Mouse (Mus musculus): ENCODE data around the gene 1700093K21Rik. TPM values are rescaled to one million over a fixed set of nuclear protein-coding genes. Genes with fewer than 3 reads are reported as not detected.
"Not testable (repeated sequence)": the region's sequence is repeated elsewhere in the genome, so short reads cannot be mapped to it uniquely, and the experiment has no call there.

The 1700093K21Rik gene
- 0.22 and 0.39 TPM in 2 replicates for polyA plus RNA-seq (2015; fragmentation: Nextera tagmentation; extraction: Ambion mirVana)

- no peak within 1 kb of the TSS for H3K4me3 ChIP-seq
- WGBS, result 35% methylated on average over 5 of the region's 5 CpGs
- H3K27ac ChIP-seq (replicated peaks), result no peak within 1 kb of the TSS
- no peaks in the 10 kb centered on the region for H3K4me1 ChIP-seq (replicated peaks)
- no peaks in the 10 kb centered on the region for H3K9me3 ChIP-seq
- no peaks in the 10 kb centered on the region for H3K27me3 ChIP-seq
- no peak for ATAC-seq (ENCODE audit: low read depth)
- H3K4me2 ChIP-seq, result no peak within 1 kb of the TSS
- H3K36me3 ChIP-seq, result no peaks in the 10 kb centered on the region
- H3K9ac ChIP-seq, result no peak within 1 kb of the TSS
These were observed at the start of gene 1700093K21Rik for GRCm38 (mm10) chr11:23520473-23521205. Gene 1700093K21Rik, minus strand, starts transcription at chr11:23521155.

- no peak overlapping the region for H3K9ac ChIP-seq
- peaks cover 64% of the 10 kb centered on the region for H3K36me3 ChIP-seq
- ATAC-seq (ENCODE audit: low read depth), result no peak
- 92% methylated on average over 7 of the region's 7 CpGs for WGBS
- no peaks in the 10 kb centered on the region for H3K4me1 ChIP-seq (replicated peaks)
- no peak overlapping the region for H3K27ac ChIP-seq (replicated peaks)
- no peaks in the 10 kb centered on the region for H3K27me3 ChIP-seq
- H3K4me3 ChIP-seq, result no peak overlapping the region
- H3K9me3 ChIP-seq, result no peaks in the 10 kb centered on the region
- no peak overlapping the region for H3K4me2 ChIP-seq
These were observed 49.2 kb upstream of the 1700093K21Rik start for GRCm38 (mm10) chr11:23570130-23570529.

- no peak overlapping the region for H3K9ac ChIP-seq
- H3K4me3 ChIP-seq, result no peak overlapping the region
- WGBS, result 59% methylated on average over 6 of the region's 6 CpGs
- H3K4me2 ChIP-seq, result no peak overlapping the region
- H3K4me1 ChIP-seq (replicated peaks), result no peaks in the 10 kb centered on the region
- no peaks in the 10 kb centered on the region for H3K27me3 ChIP-seq
- H3K36me3 ChIP-seq, result peaks cover 59% of the 10 kb centered on the region
- ATAC-seq (ENCODE audit: low read depth), result peak; percentile 71; the same call in 1 of the 2 replicates
- no peaks in the 10 kb centered on the region for H3K9me3 ChIP-seq
- no peak overlapping the region for H3K27ac ChIP-seq (replicated peaks)
These were observed 44.8 kb upstream of the 1700093K21Rik start for GRCm38 (mm10) chr11:23565761-23566160.

GRCm38 (mm10) chr11:23557039-23557630, 36.2 kb upstream of the 1700093K21Rik start:
- WGBS, result 63% methylated on average over 6 of the region's 6 CpGs
- Histone ChIP-seq H3K36me3 (peaks cover 5% of the 10 kb centered on the region; the same call in 1 of the 2 replicates), H3K4me3 (no peak overlapping the region), H3K9me3 (no peaks in the 10 kb centered on the region), H3K4me2 (no peak overlapping the region), H3K9ac (no peak overlapping the region), H3K27ac (replicated peaks) (no peak overlapping the region), H3K27me3 (no peaks in the 10 kb centered on the region), H3K4me1 (replicated peaks) (no peaks in the 10 kb centered on the region)
- ATAC-seq (ENCODE audit: low read depth), result no peak

- H3K9ac ChIP-seq, result no peak overlapping the region
- no peak overlapping the region for H3K4me2 ChIP-seq
- no peaks in the 10 kb centered on the region; the same call in 1 of the 2 replicates for H3K9me3 ChIP-seq
- H3K27me3 ChIP-seq, result no peaks in the 10 kb centered on the region
- H3K27ac ChIP-seq (replicated peaks), result no peak overlapping the region
- no peaks in the 10 kb centered on the region for H3K4me1 ChIP-seq (replicated peaks)
- 84% methylated on average over 2 of the region's 2 CpGs for WGBS
- no peaks in the 10 kb centered on the region for H3K36me3 ChIP-seq
- no peak overlapping the region for H3K4me3 ChIP-seq
- ATAC-seq (ENCODE audit: low read depth), result no peak
These were observed 16.5 kb upstream of the 1700093K21Rik start for GRCm38 (mm10) chr11:23537446-23537845.

GRCm38 (mm10) chr11:23518981-23519380, 2.0 kb downstream of the 1700093K21Rik start:
- ATAC-seq (ENCODE audit: low read depth), result no peak
- H3K4me2 ChIP-seq, result no peak overlapping the region
- H3K4me1 ChIP-seq (replicated peaks), result no peaks in the 10 kb centered on the region
- no peak overlapping the region for H3K9ac ChIP-seq
- no peaks in the 10 kb centered on the region for H3K9me3 ChIP-seq
- WGBS, result 75% methylated on average over 3 of the region's 3 CpGs
- no peaks in the 10 kb centered on the region for H3K27me3 ChIP-seq
- H3K36me3 ChIP-seq, result no peaks in the 10 kb centered on the region
- no peak overlapping the region for H3K4me3 ChIP-seq
- no peak overlapping the region for H3K27ac ChIP-seq (replicated peaks)

GRCm38 (mm10) chr11:23515315-23515714, 5.6 kb downstream of the 1700093K21Rik start:
- Histone ChIP-seq H3K4me2 (no peak overlapping the region), H3K27ac (replicated peaks) (no peak overlapping the region), H3K27me3 (no peaks in the 10 kb centered on the region), H3K9me3 (no peaks in the 10 kb centered on the region), H3K36me3 (no peaks in the 10 kb centered on the region), H3K4me3 (no peak overlapping the region), H3K9ac (no peak overlapping the region), H3K4me1 (replicated peaks) (peaks cover 4% of the 10 kb centered on the region; the same call in 1 of the 2 replicates)
- 80% methylated on average over 2 of the region's 2 CpGs for WGBS
- no peak for ATAC-seq (ENCODE audit: low read depth)

GRCm38 (mm10) chr11:23514785-23515184, 6.2 kb downstream of the 1700093K21Rik start:
- H3K4me1 ChIP-seq (replicated peaks); H3K4me2 ChIP-seq; H3K9ac ChIP-seq; H3K9me3 ChIP-seq; ATAC-seq (ENCODE audit: low read depth); H3K27me3 ChIP-seq; H3K27ac ChIP-seq (replicated peaks); H3K36me3 ChIP-seq; H3K4me3 ChIP-seq: not testable (repeated sequence)
- 50% methylated on average over 4 of the region's 4 CpGs for WGBS

- not testable (repeated sequence) for H3K4me1 ChIP-seq (replicated peaks); H3K27me3 ChIP-seq; H3K9me3 ChIP-seq; H3K9ac ChIP-seq; H3K36me3 ChIP-seq; H3K4me3 ChIP-seq; ATAC-seq (ENCODE audit: low read depth); H3K4me2 ChIP-seq; H3K27ac ChIP-seq (replicated peaks)
- 88% methylated on average over 5 of the region's 5 CpGs for WGBS
These were observed 16.2 kb downstream of the 1700093K21Rik start for GRCm38 (mm10) chr11:23504801-23505200.

GRCm38 (mm10) chr11:23498609-23499008, 22.3 kb downstream of the 1700093K21Rik start:
- Histone ChIP-seq H3K27me3 (no peaks in the 10 kb centered on the region), H3K36me3 (peaks cover 23% of the 10 kb centered on the region), H3K4me2 (peak overlapping the region; percentile 97), H3K27ac (replicated peaks) (peak overlapping the region; percentile 98), H3K9me3 (no peaks in the 10 kb centered on the region), H3K4me1 (replicated peaks) (peaks cover 27% of the 10 kb centered on the region), H3K9ac (peak overlapping the region; percentile 72), H3K4me3 (peak overlapping the region; percentile 85)
- 57% methylated on average over 5 of the region's 5 CpGs for WGBS
- ATAC-seq (ENCODE audit: low read depth), result no peak

GRCm38 (mm10) chr11:23497718-23498509, 23.0 kb downstream of the 1700093K21Rik start, which contains the start of gene Ahsa2:
Gene Ahsa2, minus strand, starts transcription at chr11:23498030.
- H3K4me2 ChIP-seq, result peak within 1 kb of the TSS; percentile 97
- H3K36me3 ChIP-seq, result peaks cover 30% of the 10 kb centered on the region
- peak within 1 kb of the TSS; percentile 85 for H3K4me3 ChIP-seq
- no peaks in the 10 kb centered on the region for H3K27me3 ChIP-seq
- no peaks in the 10 kb centered on the region for H3K9me3 ChIP-seq
- H3K27ac ChIP-seq (replicated peaks), result peak within 1 kb of the TSS; percentile 98
- H3K4me1 ChIP-seq (replicated peaks), result peaks cover 27% of the 10 kb centered on the region
- ATAC-seq (ENCODE audit: low read depth), result peak; percentile 96
- H3K9ac ChIP-seq, result peak within 1 kb of the TSS; percentile 94
- WGBS, result 1% methylated on average over 60 of the region's 66 CpGs

- ATAC-seq (ENCODE audit: low read depth), result peak; percentile 92
These were observed 23.6 kb downstream of the 1700093K21Rik start for GRCm38 (mm10) chr11:23497335-23497717.

More at GRCm38 (mm10) chr11:23497335-23497717, 23.6 kb downstream of the 1700093K21Rik start:
- H3K27me3 ChIP-seq, result no peaks in the 10 kb centered on the region
- H3K9me3 ChIP-seq, result no peaks in the 10 kb centered on the region
- peak overlapping the region; percentile 97 for H3K4me2 ChIP-seq
- peak overlapping the region; percentile 85 for H3K4me3 ChIP-seq
- WGBS, result 1% methylated on average over 22 of the region's 22 CpGs
- H3K4me1 ChIP-seq (replicated peaks), result peaks cover 27% of the 10 kb centered on the region
- peak overlapping the region; percentile 94 for H3K9ac ChIP-seq
- H3K36me3 ChIP-seq, result peaks cover 36% of the 10 kb centered on the region
- peak overlapping the region; percentile 98 for H3K27ac ChIP-seq (replicated peaks)
